Mouse (Mus musculus) liver, postnatal 0 days (tissue): Measurements from ENCODE around the gene Ddx19b. TPM values are rescaled to one million over a fixed set of nuclear protein-coding genes. Genes with fewer than 3 reads are reported as not detected.
"Not testable (repeated sequence)": the region's sequence is repeated elsewhere in the genome, so short reads cannot be mapped to it uniquely, and the experiment has no call there.

ENCODE experiments used
- ATAC-seq: fragments of 200-750 bp; cut with Nextera tagmentation; 2 replicates; pipeline ENCODE4 v1.8.0; 2017; ENCODE audit warnings: mild to moderate bottlenecking, moderate library complexity
- DNase-seq: peaks from one replicate; pipeline ENCODE4 v3.0.0-alpha.2; 2016
- H3K27ac ChIP-seq: fragments of 300-500 bp; sonication (generic); 2 replicates; pipeline ENCODE4 v1.5.1; 2014; ENCODE audit warnings: antibody characterized with exemption, moderate library complexity, mild to moderate bottlenecking, low read depth
- H3K27me3 ChIP-seq: fragments of 300-500 bp; sonication (generic); 2 replicates; pipeline ENCODE4 v1.6.1; 2014; ENCODE audit warnings: low read length, control low read depth, mixed read lengths; ENCODE audit not compliant: insufficient read depth
- H3K36me3 ChIP-seq: fragments of 300-500 bp; sonication (generic); replicated peaks from 2 replicates; pipeline ENCODE4 v1.6.1; 2014; ENCODE audit warnings: mild to moderate bottlenecking, control low read depth, low read length, moderate library complexity, mixed read lengths; ENCODE audit not compliant: insufficient read depth
- H3K4me1 ChIP-seq: fragments of 300-500 bp; sonication (generic); 2 replicates; pipeline ENCODE4 v1.6.1; 2014; ENCODE audit warnings: antibody characterized with exemption, mild to moderate bottlenecking, control low read depth; ENCODE audit not compliant: insufficient read depth
- H3K4me2 ChIP-seq: fragments of 300-500 bp; sonication (generic); 2 replicates; pipeline ENCODE4 v1.6.1; 2014; ENCODE audit warnings: low read depth, mild to moderate bottlenecking, low read length, moderate library complexity, mixed read lengths
- H3K4me3 ChIP-seq: fragments of 300-500 bp; sonication (generic); 2 replicates; pipeline ENCODE4 v1.5.1; 2014; ENCODE audit warnings: low read depth, low read length
- H3K9ac ChIP-seq: fragments of 300-500 bp; sonication (generic); replicated peaks from 2 replicates; pipeline ENCODE4 v1.6.1; 2014; ENCODE audit warnings: mild to moderate bottlenecking, moderate library complexity
- H3K9me3 ChIP-seq: fragments of 300-500 bp; sonication (generic); 2 replicates; pipeline ENCODE4 v1.6.1; 2016; ENCODE audit warnings: mild to moderate bottlenecking, control low read depth, low read length, mixed read lengths
- CTCF ChIP-seq: sonication (generic); IDR thresholded peaks from 2 replicates; pipeline ENCODE4 v1.5.1; 2016; ENCODE audit warnings: antibody characterized with exemption, low read depth
- EP300 ChIP-seq: IDR thresholded peaks from 2 replicates; pipeline ENCODE4 v1.6.1; 2016; ENCODE audit warnings: antibody characterized with exemption, low read depth, mild to moderate bottlenecking
- WGBS: fragments of 180-500 bp; shearing (Covaris S2); extraction: QIAGEN DNeasy Blood & Tissue Kit; methylation state at CpG from one replicate; pipeline ENCODE4 v1.1.7; 2014; ENCODE audit not compliant: insufficient replicate concordance; 5-methylcytosine and 5-hydroxymethylcytosine counted together
- polyA plus RNA-seq: library from polyadenylated mRNA; unstranded; fragments of >200 nt; fragmentation: Nextera tagmentation; extraction: Ambion mirVana; gene quantifications from 2 replicates; pipeline ENCODE4 v1.2.1, GENCODE M21; 2015

Gene Ddx19b
- polyA plus RNA-seq, result 3.5 and 3.9 TPM in 2 replicates

DNA sequence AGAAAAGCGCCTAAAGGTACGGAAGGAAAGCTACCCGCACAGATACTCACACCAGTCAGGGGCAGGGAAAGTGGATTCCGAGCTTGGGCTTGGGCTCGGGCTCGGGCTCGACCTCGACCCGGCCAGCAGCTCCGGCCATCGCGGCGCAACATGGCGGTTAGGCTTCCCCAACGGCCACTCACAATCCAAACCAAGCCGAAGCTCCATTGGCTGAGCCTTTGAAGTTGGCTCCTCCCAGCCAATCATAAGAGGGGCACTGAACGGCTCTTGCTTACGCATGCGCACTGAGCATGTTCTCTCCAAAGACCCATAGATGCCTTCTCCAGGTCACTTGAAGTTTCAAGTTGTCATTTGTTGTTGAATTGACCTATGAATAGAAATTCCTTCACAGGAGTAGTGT lies at the start of gene Ddx19b:
Gene Ddx19b, minus strand, starts transcription at position 180 of the 400 bp plus-strand sequence.
- H3K4me3 ChIP-seq, result no peak within 1 kb of the TSS
- peaks cover 34% of the 10 kb centered on the region for H3K4me1 ChIP-seq
- no peaks in the 10 kb centered on the region for H3K9me3 ChIP-seq
- no peak for DNase-seq
- TF ChIP-seq EP300, result no peak
- TF ChIP-seq CTCF, result no peak
- H3K36me3 ChIP-seq, result peaks cover 7% of the 10 kb centered on the region
- no peak within 1 kb of the TSS for H3K4me2 ChIP-seq
- no peaks in the 10 kb centered on the region for H3K27me3 ChIP-seq
- 95% methylated on average over 19 of the region's 19 CpGs for WGBS
- no peak for ATAC-seq
- H3K27ac ChIP-seq, result no peak within 1 kb of the TSS
- H3K9ac ChIP-seq, result no peak within 1 kb of the TSS

DNA sequence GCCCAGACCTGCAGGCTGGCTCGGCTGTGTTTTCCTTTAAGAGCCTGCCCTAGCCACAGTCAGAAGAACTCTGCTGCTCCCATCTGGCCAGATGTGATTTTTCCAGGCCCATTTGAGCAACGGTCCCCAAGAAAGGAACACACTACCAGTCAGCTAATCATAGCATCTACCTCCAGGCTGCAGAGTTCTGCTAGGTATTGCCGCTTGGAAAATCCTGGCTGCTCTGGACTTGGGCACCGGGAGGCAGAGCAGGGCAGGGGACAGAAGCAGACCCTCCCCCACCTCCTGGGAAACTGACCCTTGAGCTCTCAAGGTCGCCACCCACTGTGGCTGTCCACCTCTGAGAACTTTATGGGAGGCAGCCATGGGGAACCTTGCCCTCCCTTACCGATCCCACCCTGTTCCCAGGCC lies 48.3 kb upstream of the Ddx19b start:
- H3K4me1 ChIP-seq, result no peaks in the 10 kb centered on the region
- DNase-seq, result peak; percentile 32
- H3K27me3 ChIP-seq, result no peaks in the 10 kb centered on the region
- H3K9me3 ChIP-seq, result no peaks in the 10 kb centered on the region
- no peak for TF ChIP-seq EP300
- TF ChIP-seq CTCF, result peak; percentile 64
- peak; percentile 59 for ATAC-seq
- H3K27ac ChIP-seq, result no peak overlapping the region
- H3K36me3 ChIP-seq, result no peaks in the 10 kb centered on the region
- no peak overlapping the region for H3K4me2 ChIP-seq
- no peak overlapping the region for H3K9ac ChIP-seq
- H3K4me3 ChIP-seq, result no peak overlapping the region
- 36% methylated on average over 6 of the region's 6 CpGs for WGBS

DNA sequence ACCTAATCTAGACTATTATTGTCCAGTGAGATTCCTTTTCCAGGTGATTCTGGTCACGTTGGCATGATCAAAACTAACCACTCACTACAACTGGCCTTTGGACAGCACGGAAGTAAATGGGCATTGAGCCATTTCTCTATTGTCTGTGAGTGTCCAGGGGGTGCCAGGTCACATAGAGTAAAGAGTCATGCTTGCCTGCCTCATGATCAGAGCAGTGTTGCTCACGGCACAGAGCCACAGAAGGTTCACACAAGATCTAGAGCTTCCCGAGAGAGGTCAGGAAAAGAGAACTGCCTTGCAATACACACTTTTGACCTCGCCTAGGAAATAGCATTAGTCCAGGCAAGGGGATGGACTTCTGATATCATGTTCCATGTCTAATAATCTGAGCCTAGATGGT lies 47.9 kb upstream of the Ddx19b start:
- Histone ChIP-seq H3K4me3 (no peak overlapping the region), H3K9ac (no peak overlapping the region), H3K27me3 (no peaks in the 10 kb centered on the region), H3K9me3 (no peaks in the 10 kb centered on the region), H3K4me1 (no peaks in the 10 kb centered on the region), H3K36me3 (no peaks in the 10 kb centered on the region), H3K4me2 (no peak overlapping the region), H3K27ac (no peak overlapping the region)
- DNase-seq (no peak), ATAC-seq (peak; percentile 43; the same call in 1 of the 2 replicates)
- TF ChIP-seq CTCF (no peak), EP300 (no peak)
- WGBS, result 50% methylated on average over 5 of the region's 5 CpGs

DNA sequence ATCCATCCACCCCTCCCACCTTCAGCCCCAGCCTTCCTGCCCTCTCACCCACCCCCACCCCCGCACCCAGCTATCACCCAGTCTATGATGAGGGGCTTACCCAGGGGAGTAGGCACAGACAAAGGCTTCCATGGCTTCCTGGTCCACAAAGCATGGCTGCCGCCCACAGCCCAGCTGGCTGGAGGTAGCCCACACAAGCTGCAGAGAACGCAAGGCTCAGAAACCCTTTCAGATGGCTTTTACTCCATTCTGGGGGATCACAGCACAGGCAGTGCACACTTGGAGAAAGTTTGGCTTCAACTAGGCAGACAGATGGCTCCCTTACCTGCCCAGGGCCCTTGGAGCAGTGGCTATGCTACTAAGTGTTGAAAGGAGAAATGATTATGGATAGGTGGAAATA lies 44.4 kb upstream of the Ddx19b start:
- Histone ChIP-seq H3K36me3 (no peaks in the 10 kb centered on the region), H3K4me1 (no peaks in the 10 kb centered on the region), H3K27me3 (no peaks in the 10 kb centered on the region), H3K27ac (no peak overlapping the region), H3K9ac (no peak overlapping the region), H3K4me3 (no peak overlapping the region), H3K4me2 (no peak overlapping the region), H3K9me3 (no peaks in the 10 kb centered on the region)
- TF ChIP-seq EP300, result no peak
- TF ChIP-seq CTCF, result no peak
- DNase-seq (no peak), ATAC-seq (no peak)
- 83% methylated on average over 3 of the region's 3 CpGs for WGBS

DNA sequence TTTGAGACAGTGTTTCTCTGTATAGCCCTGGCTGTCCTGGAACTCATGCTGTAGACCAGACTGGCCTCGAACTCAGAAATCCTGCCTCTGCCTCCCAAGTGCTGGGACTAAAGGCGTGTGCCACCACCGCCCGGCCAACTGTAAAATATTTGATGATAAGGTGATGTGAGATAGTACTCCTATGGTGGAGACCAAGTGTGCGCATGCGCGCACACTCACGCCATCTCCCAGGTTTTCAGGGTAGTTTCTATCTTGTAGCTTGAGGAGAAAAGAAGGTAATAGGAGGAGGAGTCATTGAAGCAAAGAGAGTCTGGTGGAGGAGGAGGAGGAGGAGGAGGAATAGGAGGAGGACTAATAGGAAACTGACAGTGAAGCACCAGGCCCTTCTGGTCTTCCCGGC lies 37.1 kb upstream of the Ddx19b start:
- ATAC-seq, H3K9ac ChIP-seq, DNase-seq, H3K27ac ChIP-seq, H3K4me2 ChIP-seq, H3K27me3 ChIP-seq, H3K4me1 ChIP-seq, H3K36me3 ChIP-seq, H3K9me3 ChIP-seq, H3K4me3 ChIP-seq: not testable (repeated sequence)
- 74% methylated on average over 9 of the region's 9 CpGs for WGBS

DNA sequence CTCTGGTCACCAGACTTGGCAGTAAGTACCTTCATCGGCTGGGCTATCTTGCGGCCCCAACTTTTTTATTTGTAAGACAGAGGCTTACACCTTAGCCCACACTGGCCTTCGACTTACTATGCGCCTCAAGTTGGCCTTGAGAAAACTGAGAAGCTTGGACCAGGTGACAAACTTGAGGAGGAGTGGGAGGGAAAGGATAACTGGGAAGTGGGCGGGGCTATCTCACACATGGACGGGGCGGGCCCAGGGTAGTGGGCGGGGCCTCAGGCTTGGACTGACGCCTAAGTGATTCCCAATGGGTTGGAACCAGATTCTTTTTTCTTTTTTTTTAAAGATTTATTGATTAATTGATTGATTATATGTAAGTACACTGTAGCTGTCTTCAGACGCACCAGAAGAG lies 35.9 kb upstream of the Ddx19b start:
- TF ChIP-seq EP300 (no peak), CTCF (no peak)
- no peaks in the 10 kb centered on the region for H3K9me3 ChIP-seq
- peaks cover 4% of the 10 kb centered on the region; the same call in 1 of the 2 replicates for H3K4me1 ChIP-seq
- no peak for ATAC-seq
- H3K27me3 ChIP-seq, result no peaks in the 10 kb centered on the region
- H3K4me2 ChIP-seq, result no peak overlapping the region
- no peak overlapping the region for H3K9ac ChIP-seq
- WGBS, result 36% methylated on average over 10 of the region's 10 CpGs
- no peak overlapping the region for H3K27ac ChIP-seq
- peak; percentile 56 for DNase-seq
- no peaks in the 10 kb centered on the region for H3K36me3 ChIP-seq
- no peak overlapping the region for H3K4me3 ChIP-seq

DNA sequence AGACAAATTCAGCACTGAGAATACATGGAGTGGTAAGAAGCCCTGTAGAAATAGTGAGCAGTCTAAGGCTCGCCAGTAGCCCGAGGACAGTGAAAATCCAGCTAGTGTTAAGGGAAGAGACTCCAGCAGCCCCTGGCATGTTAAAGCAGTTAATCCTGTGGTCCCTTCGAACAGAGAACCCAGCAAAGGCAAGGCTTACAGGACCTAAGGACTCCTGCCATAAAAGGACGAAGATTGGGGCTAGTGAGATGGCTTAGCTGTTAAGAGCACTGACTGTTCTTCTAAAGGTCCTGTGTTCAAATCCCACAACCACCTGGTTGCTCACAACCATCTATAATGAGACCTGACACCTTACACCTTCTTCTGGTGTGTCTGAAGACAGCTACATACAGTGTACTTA lies 34.8 kb upstream of the Ddx19b start:
- ATAC-seq, result no peak
- Histone ChIP-seq H3K36me3 (no peaks in the 10 kb centered on the region), H3K4me2 (no peak overlapping the region), H3K27ac (no peak overlapping the region), H3K9ac (no peak overlapping the region), H3K9me3 (no peaks in the 10 kb centered on the region), H3K4me3 (no peak overlapping the region), H3K27me3 (no peaks in the 10 kb centered on the region), H3K4me1 (peaks cover 14% of the 10 kb centered on the region)
- DNase-seq, result no peak
- WGBS, result 52% methylated on average over 4 of the region's 4 CpGs
- no peak for TF ChIP-seq CTCF
- TF ChIP-seq EP300, result no peak
